Mouse (Mus musculus) myocyte (in vitro differentiated cells): Measurements from ENCODE around the gene Adat1. TPM values are rescaled to one million over a fixed set of nuclear protein-coding genes. Genes with fewer than 3 reads are reported as not detected.

ENCODE experiments used
- H3K27me3 ChIP-seq: one replicate; pipeline ENCODE4 v1.6.1; 2011; ENCODE audit not compliant: control insufficient read depth, insufficient read depth, insufficient read length
- H3K36me3 ChIP-seq: one replicate; pipeline ENCODE4 v1.6.1; 2011; ENCODE audit not compliant: control insufficient read depth, insufficient read depth
- H3K4me2 ChIP-seq: one replicate; pipeline ENCODE4 v1.6.1; 2011; ENCODE audit warnings: low read depth, control low read depth
- H3K4me3 ChIP-seq: one replicate; pipeline ENCODE4 v1.5.1; 2011; ENCODE audit warnings: mild to moderate bottlenecking, control low read depth, moderate library complexity
- H3K79me2 ChIP-seq: one replicate; pipeline ENCODE4 v1.6.1; 2011; ENCODE audit not compliant: control insufficient read depth, insufficient read depth
- H3ac ChIP-seq: one replicate; pipeline ENCODE4 v1.6.1; 2011; ENCODE audit not compliant: control insufficient read depth, insufficient read length
- CEBPB ChIP-seq: IDR thresholded peaks from 2 replicates; pipeline ENCODE4 v1.6.1; 2011; ENCODE audit warnings: mild to moderate bottlenecking, moderate library complexity; ENCODE audit not compliant: poor library complexity, insufficient read depth, severe bottlenecking
- E2F4 ChIP-seq: IDR thresholded peaks from one replicate; pipeline ENCODE4 v1.6.1; 2011; ENCODE audit warnings: mild to moderate bottlenecking, control low read depth, moderate library complexity; ENCODE audit not compliant: insufficient read depth
- MAX ChIP-seq: IDR thresholded peaks from one replicate; pipeline ENCODE4 v1.6.1; 2011; ENCODE audit warnings: low read depth, mild to moderate bottlenecking, control low read depth
- MYOD1 ChIP-seq, 3 experiments: IDR thresholded peaks; one replicate each; pipeline ENCODE4 v1.6.1; 2011; ENCODE audit warnings: control low read depth in 2 of 3, low read depth in 2 of 3, mild to moderate bottlenecking in 2 of 3, moderate library complexity in 1 of 3; ENCODE audit not compliant: insufficient read length in 2 of 3, control insufficient read depth in 1 of 3
- MYOG ChIP-seq, 3 experiments: IDR thresholded peaks; one replicate each; pipeline ENCODE4 v1.6.1; 2011; ENCODE audit warnings: control low read depth in 2 of 3, low read depth in 2 of 3, mild to moderate bottlenecking in 2 of 3; ENCODE audit not compliant: insufficient read length in 2 of 3, control insufficient read depth in 1 of 3, insufficient read depth in 1 of 3
- POLR2A ChIP-seq: IDR thresholded peaks from one replicate; pipeline ENCODE4 v1.6.1; 2011; ENCODE audit warnings: low read depth, mild to moderate bottlenecking, control low read depth, moderate library complexity; ENCODE audit not compliant: insufficient read length
- POLR2AphosphoS2 ChIP-seq: IDR thresholded peaks from one replicate; pipeline ENCODE4 v1.6.1; 2011; ENCODE audit warnings: low read depth, control low read depth; ENCODE audit not compliant: insufficient read length
- REST ChIP-seq: IDR thresholded peaks from one replicate; pipeline ENCODE4 v1.6.1; 2011; ENCODE audit warnings: mild to moderate bottlenecking, control low read depth, moderate library complexity; ENCODE audit not compliant: insufficient read depth, insufficient read length
- SRF ChIP-seq: IDR thresholded peaks from one replicate; pipeline ENCODE4 v1.6.1; 2011; ENCODE audit warnings: low read depth; ENCODE audit not compliant: control insufficient read depth, insufficient read length
- TCF12 ChIP-seq: IDR thresholded peaks from one replicate; pipeline ENCODE4 v1.6.1; 2011; ENCODE audit warnings: mild to moderate bottlenecking, control low read depth; ENCODE audit not compliant: poor library complexity, insufficient read depth, severe bottlenecking
- TCF3 ChIP-seq: IDR thresholded peaks from one replicate; pipeline ENCODE4 v1.6.1; 2011; ENCODE audit warnings: low read depth, control low read depth; ENCODE audit not compliant: insufficient read length
- USF1 ChIP-seq: IDR thresholded peaks from one replicate; pipeline ENCODE4 v1.6.1; 2011; ENCODE audit warnings: low read depth, mild to moderate bottlenecking, control low read depth, moderate library complexity
- polyA plus RNA-seq: library from polyadenylated mRNA; unstranded; fragments of >200 nt; fragmentation: generic; extraction: Trizol; gene quantifications from one replicate; pipeline ENCODE4 v1.2.1, GENCODE M21; 2012; ENCODE audit warnings: missing spikeins

The Adat1 gene
- 2.8 TPM for polyA plus RNA-seq

- H3K36me3 ChIP-seq = peaks cover 14% of the 10 kb centered on the region
- peak within 1 kb of the TSS; percentile 72 for H3K4me3 ChIP-seq
- TF ChIP-seq E2F4 = peak; percentile 80
- TF ChIP-seq MAX = no peak
- no peak for TF ChIP-seq USF1
- TF ChIP-seq POLR2AphosphoS2 = peak; percentile 99
- peak; percentile 50 for TF ChIP-seq SRF
- peak; percentile 91 for TF ChIP-seq POLR2A
- peaks cover 5% of the 10 kb centered on the region for H3K79me2 ChIP-seq
- no peaks in the 10 kb centered on the region for H3K27me3 ChIP-seq
- H3ac ChIP-seq = peak within 1 kb of the TSS; percentile 9
- H3K4me2 ChIP-seq = peak within 1 kb of the TSS; percentile 73
Observed at GRCm38 (mm10) chr8:111992013-111992702, at the start of gene Adat1. Adat1 (minus strand) TSS chr8:111992302.

GRCm38 (mm10) chr8:112037521-112037920 is 45.4 kb upstream of the Adat1 start:
- H3K36me3 ChIP-seq = no peaks in the 10 kb centered on the region
- no peak overlapping the region for H3K4me3 ChIP-seq
- peaks cover 21% of the 10 kb centered on the region for H3K27me3 ChIP-seq
- no peak overlapping the region for H3ac ChIP-seq
- no peak overlapping the region for H3K4me2 ChIP-seq
- H3K79me2 ChIP-seq = no peaks in the 10 kb centered on the region
- no peak for TF ChIP-seq MAX
- TF ChIP-seq USF1 = no peak

- no peaks in the 10 kb centered on the region for H3K79me2 ChIP-seq
- peaks cover 6% of the 10 kb centered on the region for H3K27me3 ChIP-seq
- H3K36me3 ChIP-seq = no peaks in the 10 kb centered on the region
- no peak overlapping the region for H3K4me2 ChIP-seq
- H3ac ChIP-seq = no peak overlapping the region
- TF ChIP-seq POLR2A (no peak), REST (no peak), SRF (no peak), POLR2AphosphoS2 (no peak), TCF12 (no peak), E2F4 (no peak), CEBPB (no peak), MAX (no peak), MYOD1 (IDR thresholded peaks at IDR 0.05; ENCODE audit: control insufficient read depth in 1 of 3, insufficient read length in 2 of 3, low read depth in 2 of 3) (no peak), TCF3 (no peak), MYOG (IDR thresholded peaks at IDR 0.05; ENCODE audit: control insufficient read depth in 1 of 3, insufficient read depth in 1 of 3, insufficient read length in 2 of 3, low read depth in 2 of 3) (no peak), USF1 (no peak)
- no peak overlapping the region for H3K4me3 ChIP-seq
Observed at GRCm38 (mm10) chr8:112034603-112035002, 42.5 kb upstream of the Adat1 start.

GRCm38 (mm10) chr8:112033071-112033470 is 41.0 kb upstream of the Adat1 start:
- TF ChIP-seq SRF (no peak), TCF12 (no peak), MYOG (IDR thresholded peaks at IDR 0.05; ENCODE audit: control insufficient read depth in 1 of 3, insufficient read depth in 1 of 3, insufficient read length in 2 of 3, low read depth in 2 of 3) (no peak), USF1 (no peak), MYOD1 (IDR thresholded peaks at IDR 0.05; ENCODE audit: control insufficient read depth in 1 of 3, insufficient read length in 2 of 3, low read depth in 2 of 3) (no peak), E2F4 (no peak)
- no peaks in the 10 kb centered on the region for H3K36me3 ChIP-seq
- no peaks in the 10 kb centered on the region for H3K27me3 ChIP-seq
- no peaks in the 10 kb centered on the region for H3K79me2 ChIP-seq
- H3K4me3 ChIP-seq = no peak overlapping the region
- H3K4me2 ChIP-seq = no peak overlapping the region
- H3ac ChIP-seq = no peak overlapping the region

GRCm38 (mm10) chr8:112030663-112031062 is 38.6 kb upstream of the Adat1 start:
- no peaks in the 10 kb centered on the region for H3K36me3 ChIP-seq
- H3K4me2 ChIP-seq = no peak overlapping the region
- no peak overlapping the region for H3ac ChIP-seq
- H3K79me2 ChIP-seq = no peaks in the 10 kb centered on the region
- H3K4me3 ChIP-seq = no peak overlapping the region
- H3K27me3 ChIP-seq = no peaks in the 10 kb centered on the region
- TF ChIP-seq POLR2AphosphoS2 (no peak), SRF (no peak), TCF12 (no peak), POLR2A (no peak), USF1 (no peak), TCF3 (no peak), E2F4 (no peak), MYOG (IDR thresholded peaks at IDR 0.05; ENCODE audit: control insufficient read depth in 1 of 3, insufficient read depth in 1 of 3, insufficient read length in 2 of 3, low read depth in 2 of 3) (no peak), REST (no peak), CEBPB (no peak), MAX (no peak), MYOD1 (IDR thresholded peaks at IDR 0.05; ENCODE audit: control insufficient read depth in 1 of 3, insufficient read length in 2 of 3, low read depth in 2 of 3) (no peak)
